Mouse (Mus musculus): ENCODE measurements at regions not wholly inside any gene's neighbourhood (a gene's known extent, or its start where the extent isn't known, plus 50 kb on each side); places are given as distances from the start of the nearest gene placed in this dataset.

- H3K36me3 ChIP-seq (ENCODE audit: control insufficient read depth, insufficient read depth, low read length) = no peaks in the 10 kb centered on the region
These were observed 161.5 kb downstream of the Gm11077 start for GRCm38 (mm10) chr6:140890591-140890990.

GRCm38 (mm10) chr6:140894467-140894866, 165.4 kb downstream of the Gm11077 start:
- no peak overlapping the region for H3K9ac ChIP-seq (ENCODE audit: low read length)
- DNase-seq (ENCODE audit: low spot score) = no peak
- ATAC-seq (ENCODE audit: insufficient number of reproducible peaks, low FRiP score, low TSS enrichment, low read depth) = no peak
- no peaks in the 10 kb centered on the region for H3K27me3 ChIP-seq (ENCODE audit: control insufficient read depth, insufficient read depth, low read length)
- no peaks in the 10 kb centered on the region for H3K9me3 ChIP-seq (ENCODE audit: control insufficient read depth, low read length)
- H3K27ac ChIP-seq (replicated peaks; ENCODE audit: low read depth, low read length) = no peak overlapping the region
- H3K4me2 ChIP-seq (ENCODE audit: low read depth, severe bottlenecking) = no peak overlapping the region
- H3K36me3 ChIP-seq (ENCODE audit: control insufficient read depth, insufficient read depth, low read length) = no peaks in the 10 kb centered on the region
- WGBS = 62% methylated on average over 11 of the region's 11 CpGs
- H3K4me1 ChIP-seq (ENCODE audit: control insufficient read depth, insufficient read depth, low read length) = no peaks in the 10 kb centered on the region
- no peak overlapping the region for H3K4me3 ChIP-seq (ENCODE audit: low read depth, low read length)

More at GRCm38 (mm10) chr6:140890591-140890990, 161.5 kb downstream of the Gm11077 start:
- Histone ChIP-seq H3K9ac (ENCODE audit: low read length) (no peak overlapping the region), H3K27me3 (ENCODE audit: control insufficient read depth, insufficient read depth, low read length) (no peaks in the 10 kb centered on the region), H3K4me2 (ENCODE audit: low read depth, severe bottlenecking) (no peak overlapping the region), H3K4me1 (ENCODE audit: control insufficient read depth, insufficient read depth, low read length) (no peaks in the 10 kb centered on the region), H3K4me3 (ENCODE audit: low read depth, low read length) (no peak overlapping the region), H3K9me3 (ENCODE audit: control insufficient read depth, low read length) (no peaks in the 10 kb centered on the region), H3K27ac (replicated peaks; ENCODE audit: low read depth, low read length) (no peak overlapping the region)
- WGBS = 89% methylated on average over 2 of the region's 2 CpGs
- ATAC-seq (ENCODE audit: insufficient number of reproducible peaks, low FRiP score, low TSS enrichment, low read depth) (no peak), DNase-seq (ENCODE audit: low spot score) (no peak)

GRCm38 (mm10) chr6:140895441-140895840, 166.4 kb downstream of the Gm11077 start:
- H3K27ac ChIP-seq (replicated peaks; ENCODE audit: low read depth, low read length) = no peak overlapping the region

DNA sequence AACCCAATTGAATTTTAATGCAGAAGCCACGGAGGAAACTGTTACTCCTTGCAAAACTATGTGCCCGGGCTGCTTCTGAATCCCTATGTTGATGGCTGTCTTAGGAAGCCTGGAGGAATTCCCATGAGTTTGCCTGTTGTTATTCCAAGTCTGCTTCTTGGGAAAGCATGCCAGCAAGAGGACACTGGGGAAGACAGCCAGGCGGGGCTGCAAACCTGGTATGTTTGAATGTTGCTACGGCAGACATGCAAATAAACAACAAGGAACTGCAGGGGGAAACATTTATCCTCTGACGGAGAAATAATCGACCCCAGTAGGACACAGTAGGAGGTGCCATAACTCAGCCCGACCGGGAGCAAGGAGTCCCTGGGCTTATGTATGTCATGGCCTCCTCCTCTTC, 168.0 kb downstream of the Gm11077 start:
- H3K4me3 ChIP-seq (ENCODE audit: low read depth, low read length) = no peak overlapping the region
- H3K4me2 ChIP-seq (ENCODE audit: low read depth, severe bottlenecking) = no peak overlapping the region
- ATAC-seq (ENCODE audit: insufficient number of reproducible peaks, low FRiP score, low TSS enrichment, low read depth) (no peak), DNase-seq (ENCODE audit: low spot score) (no peak)
- no peaks in the 10 kb centered on the region for H3K9me3 ChIP-seq (ENCODE audit: control insufficient read depth, low read length)
- H3K9ac ChIP-seq (ENCODE audit: low read length) = no peak overlapping the region
- no peaks in the 10 kb centered on the region for H3K27me3 ChIP-seq (ENCODE audit: control insufficient read depth, insufficient read depth, low read length)
- H3K4me1 ChIP-seq (ENCODE audit: control insufficient read depth, insufficient read depth, low read length) = no peaks in the 10 kb centered on the region
- H3K36me3 ChIP-seq (ENCODE audit: control insufficient read depth, insufficient read depth, low read length) = no peaks in the 10 kb centered on the region
- WGBS = 43% methylated on average over 8 of the region's 8 CpGs
- H3K27ac ChIP-seq (replicated peaks; ENCODE audit: low read depth, low read length) = no peak overlapping the region

More at GRCm38 (mm10) chr6:140895441-140895840, 166.4 kb downstream of the Gm11077 start:
- H3K36me3 ChIP-seq (ENCODE audit: control insufficient read depth, insufficient read depth, low read length) = no peaks in the 10 kb centered on the region
- H3K4me2 ChIP-seq (ENCODE audit: low read depth, severe bottlenecking) = no peak overlapping the region
- ATAC-seq (ENCODE audit: insufficient number of reproducible peaks, low FRiP score, low TSS enrichment, low read depth) = no peak
- no peaks in the 10 kb centered on the region for H3K27me3 ChIP-seq (ENCODE audit: control insufficient read depth, insufficient read depth, low read length)
- no peaks in the 10 kb centered on the region for H3K9me3 ChIP-seq (ENCODE audit: control insufficient read depth, low read length)
- no peak overlapping the region for H3K9ac ChIP-seq (ENCODE audit: low read length)
- DNase-seq (ENCODE audit: low spot score) = no peak
- no peaks in the 10 kb centered on the region for H3K4me1 ChIP-seq (ENCODE audit: control insufficient read depth, insufficient read depth, low read length)
- 44% methylated on average over 2 of the region's 2 CpGs for WGBS
- H3K4me3 ChIP-seq (ENCODE audit: low read depth, low read length) = no peak overlapping the region

DNA sequence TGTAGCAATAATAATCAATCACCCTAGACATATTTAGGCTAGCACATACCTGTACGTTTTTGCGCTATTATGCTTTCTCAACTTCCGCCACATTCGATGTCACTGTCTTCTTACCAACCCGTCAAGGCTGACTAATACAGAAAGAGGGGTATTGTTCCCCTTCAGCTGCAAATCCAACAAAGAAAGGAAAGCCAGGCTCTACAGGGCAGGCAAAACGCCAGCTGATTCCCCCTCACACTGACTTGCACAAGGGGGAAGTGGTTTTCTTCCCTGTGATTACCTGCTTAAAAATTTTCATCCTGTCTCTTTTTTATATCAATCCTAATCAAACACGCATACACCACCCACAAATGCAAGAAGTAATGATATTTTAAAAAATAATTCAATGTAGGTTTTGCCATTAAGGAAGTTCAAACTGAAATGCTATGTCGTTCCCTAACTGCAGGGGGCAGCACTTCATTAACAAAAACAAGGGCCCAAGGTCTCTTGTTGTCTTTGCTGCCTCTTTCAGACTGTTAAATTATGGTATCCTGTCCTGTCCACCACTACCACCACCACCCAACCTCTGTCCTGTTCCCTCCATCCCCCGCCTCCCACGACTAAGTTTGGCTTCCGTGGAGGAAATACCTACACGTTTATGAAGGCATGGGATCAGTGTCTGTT, 195.4 kb downstream of the Gm11077 start:
- DNase-seq (ENCODE audit: low spot score) (peak; percentile 69), ATAC-seq (ENCODE audit: insufficient number of reproducible peaks, low FRiP score, low TSS enrichment, low read depth) (no peak)
- H3K27me3 ChIP-seq (ENCODE audit: control insufficient read depth, insufficient read depth, low read length) = no peaks in the 10 kb centered on the region
- no peak overlapping the region for H3K9ac ChIP-seq (ENCODE audit: low read length)
- H3K4me2 ChIP-seq (ENCODE audit: low read depth, severe bottlenecking) = no peak overlapping the region
- H3K9me3 ChIP-seq (ENCODE audit: control insufficient read depth, low read length) = no peaks in the 10 kb centered on the region
- no peaks in the 10 kb centered on the region for H3K36me3 ChIP-seq (ENCODE audit: control insufficient read depth, insufficient read depth, low read length)
- H3K4me3 ChIP-seq (ENCODE audit: low read depth, low read length) = no peak overlapping the region
- H3K27ac ChIP-seq (replicated peaks; ENCODE audit: low read depth, low read length) = no peak overlapping the region
- no peaks in the 10 kb centered on the region for H3K4me1 ChIP-seq (ENCODE audit: control insufficient read depth, insufficient read depth, low read length)
- 63% methylated on average over 12 of the region's 12 CpGs for WGBS

GRCm38 (mm10) chr6:140927616-140928015, 198.5 kb downstream of the Gm11077 start:
- DNase-seq (ENCODE audit: low spot score) (no peak), ATAC-seq (ENCODE audit: insufficient number of reproducible peaks, low FRiP score, low TSS enrichment, low read depth) (no peak)
- 89% methylated on average over 3 of the region's 3 CpGs for WGBS
- Histone ChIP-seq H3K36me3 (ENCODE audit: control insufficient read depth, insufficient read depth, low read length) (no peaks in the 10 kb centered on the region), H3K9ac (ENCODE audit: low read length) (no peak overlapping the region), H3K4me3 (ENCODE audit: low read depth, low read length) (no peak overlapping the region), H3K4me2 (ENCODE audit: low read depth, severe bottlenecking) (no peak overlapping the region), H3K27ac (replicated peaks; ENCODE audit: low read depth, low read length) (no peak overlapping the region), H3K27me3 (ENCODE audit: control insufficient read depth, insufficient read depth, low read length) (no peaks in the 10 kb centered on the region), H3K4me1 (ENCODE audit: control insufficient read depth, insufficient read depth, low read length) (no peaks in the 10 kb centered on the region), H3K9me3 (ENCODE audit: control insufficient read depth, low read length) (no peaks in the 10 kb centered on the region)

DNA sequence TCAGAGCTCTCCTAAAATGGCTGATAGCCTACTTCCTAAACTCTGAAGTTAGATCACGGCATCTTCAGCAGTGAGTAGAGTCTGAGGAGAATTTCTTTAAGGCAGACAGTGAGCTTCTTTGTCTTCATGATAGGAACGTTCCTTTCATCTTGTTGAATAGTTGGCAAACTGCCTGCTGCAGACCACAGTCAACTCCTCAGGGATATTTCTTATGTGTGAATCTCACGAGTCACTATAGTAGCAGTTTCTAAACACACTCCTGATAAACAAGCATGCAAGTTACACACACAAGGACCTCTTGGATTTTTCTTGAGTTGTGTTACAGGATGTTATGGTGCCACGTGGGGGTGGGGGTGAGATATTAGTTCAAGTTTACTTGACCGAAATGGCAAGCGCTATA, 205.2 kb downstream of the Gm11077 start:
- Histone ChIP-seq H3K4me1 (ENCODE audit: control insufficient read depth, insufficient read depth, low read length) (no peaks in the 10 kb centered on the region), H3K27ac (replicated peaks; ENCODE audit: low read depth, low read length) (no peak overlapping the region), H3K36me3 (ENCODE audit: control insufficient read depth, insufficient read depth, low read length) (no peaks in the 10 kb centered on the region), H3K9ac (ENCODE audit: low read length) (no peak overlapping the region), H3K9me3 (ENCODE audit: control insufficient read depth, low read length) (no peaks in the 10 kb centered on the region), H3K4me3 (ENCODE audit: low read depth, low read length) (no peak overlapping the region), H3K27me3 (ENCODE audit: control insufficient read depth, insufficient read depth, low read length) (no peaks in the 10 kb centered on the region), H3K4me2 (ENCODE audit: low read depth, severe bottlenecking) (no peak overlapping the region)
- ATAC-seq (ENCODE audit: insufficient number of reproducible peaks, low FRiP score, low TSS enrichment, low read depth) = no peak
- DNase-seq (ENCODE audit: low spot score) = no peak
- WGBS = 88% methylated on average over 6 of the region's 6 CpGs

DNA sequence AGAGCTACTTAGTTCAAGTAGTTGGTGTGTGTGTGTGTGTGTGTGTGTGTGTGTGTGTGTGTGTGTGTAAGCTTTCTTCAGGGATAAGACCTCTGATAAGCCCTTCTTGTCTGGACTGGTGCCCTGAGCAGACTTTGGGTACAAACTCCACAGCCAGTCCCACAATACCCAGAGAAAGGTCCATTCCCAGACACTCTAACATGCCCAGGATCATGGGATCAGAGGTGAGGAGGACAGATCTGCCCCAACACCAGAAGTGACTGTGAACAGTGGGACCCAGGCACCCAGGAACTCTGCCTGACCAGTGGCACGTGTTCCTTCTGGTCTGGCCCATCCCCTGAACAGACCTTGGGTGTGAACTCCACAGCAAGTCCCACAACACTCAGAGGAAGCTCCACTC, 208.9 kb downstream of the Gm11077 start:
- Histone ChIP-seq H3K36me3 (ENCODE audit: control insufficient read depth, insufficient read depth, low read length) (no peaks in the 10 kb centered on the region), H3K4me1 (ENCODE audit: control insufficient read depth, insufficient read depth, low read length) (no peaks in the 10 kb centered on the region), H3K27me3 (ENCODE audit: control insufficient read depth, insufficient read depth, low read length) (no peaks in the 10 kb centered on the region), H3K4me2 (ENCODE audit: low read depth, severe bottlenecking) (no peak overlapping the region), H3K4me3 (ENCODE audit: low read depth, low read length) (no peak overlapping the region), H3K9me3 (ENCODE audit: control insufficient read depth, low read length) (no peaks in the 10 kb centered on the region), H3K27ac (replicated peaks; ENCODE audit: low read depth, low read length) (no peak overlapping the region), H3K9ac (ENCODE audit: low read length) (no peak overlapping the region)
- WGBS = 79% methylated on average over 1 of the region's 1 CpGs
- DNase-seq (ENCODE audit: low spot score) (no peak), ATAC-seq (ENCODE audit: insufficient number of reproducible peaks, low FRiP score, low TSS enrichment, low read depth) (no peak)

GRCm38 (mm10) chr6:140946720-140947119, 217.6 kb downstream of the Gm11077 start:
- WGBS = 65% methylated on average over 2 of the region's 2 CpGs
- H3K36me3 ChIP-seq (ENCODE audit: control insufficient read depth, insufficient read depth, low read length) = no peaks in the 10 kb centered on the region
- ATAC-seq (ENCODE audit: insufficient number of reproducible peaks, low FRiP score, low TSS enrichment, low read depth) (no peak), DNase-seq (ENCODE audit: low spot score) (no peak)
- H3K27me3 ChIP-seq (ENCODE audit: control insufficient read depth, insufficient read depth, low read length) = no peaks in the 10 kb centered on the region
- H3K9me3 ChIP-seq (ENCODE audit: control insufficient read depth, low read length) = no peaks in the 10 kb centered on the region
- H3K27ac ChIP-seq (replicated peaks; ENCODE audit: low read depth, low read length) = no peak overlapping the region
- H3K9ac ChIP-seq (ENCODE audit: low read length) = no peak overlapping the region
- H3K4me3 ChIP-seq (ENCODE audit: low read depth, low read length) = no peak overlapping the region
- no peaks in the 10 kb centered on the region for H3K4me1 ChIP-seq (ENCODE audit: control insufficient read depth, insufficient read depth, low read length)
- no peak overlapping the region for H3K4me2 ChIP-seq (ENCODE audit: low read depth, severe bottlenecking)

Measured in limb, embryonic 11.5 days (tissue).